Mouse (Mus musculus) heart, adult 2 months (tissue): Measurements from ENCODE around the gene Gfod1.

Source experiments
- CTCF ChIP-seq: fragments of 200-600 bp; IDR thresholded peaks from 2 replicates; pipeline ENCODE4 v1.8.1; 2022; ENCODE audit warnings: antibody characterized with exemption, mild to moderate bottlenecking, moderate library complexity
- POLR2A ChIP-seq: fragments of 200-500 bp; IDR thresholded peaks from 2 replicates; pipeline ENCODE4 v1.6.1; 2011; ENCODE audit warnings: mild to moderate bottlenecking, low read depth, low read length, control low read depth; ENCODE audit not compliant: insufficient read depth

DNA sequence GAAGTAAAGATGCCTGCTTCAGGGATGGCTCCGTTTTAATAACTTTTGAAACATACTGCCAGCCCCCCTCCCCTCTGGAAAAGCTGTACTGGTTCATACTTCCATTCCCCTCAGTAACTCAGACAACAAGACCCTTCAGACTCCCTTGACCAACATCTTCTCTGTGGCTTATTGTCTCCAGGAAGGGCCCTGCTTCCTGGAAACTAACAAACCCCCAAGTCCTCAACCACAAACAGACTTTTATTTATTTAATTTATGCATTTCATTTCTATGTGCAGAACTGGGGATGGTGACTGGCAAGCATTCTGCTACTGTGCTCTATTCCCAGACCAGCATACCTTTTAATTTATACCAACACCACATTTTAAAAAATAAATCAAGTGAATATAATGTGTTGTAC, 21.5 kb upstream of the Gfod1 start:
- TF ChIP-seq POLR2A (no peak), CTCF (no peak)
